Comparison of ENCODE assay signal across 16 mouse cellular contexts in genomic region chr10:36317911-36318310, GRCm38 (mm10).
"Had no signal": no experiment of that assay in that cellular context is flagged by ENCODE, and none has a peak within 500 bp of the region (broad histone marks: within the 10 kb centered on the region; RNA-seq: fewer than 3 reads in every experiment).

No protein-coding gene starts in this region.

- H3K27me3 ChIP-seq: neural tube, embryonic 12.5 days; neural tube, embryonic 13.5 days; stomach, embryonic 15.5 days had no signal

- H3K9me3 ChIP-seq: neural tube, embryonic 12.5 days; neural tube, embryonic 13.5 days; stomach, embryonic 15.5 days had no signal

- H3K27ac ChIP-seq: neural tube, embryonic 12.5 days; neural tube, embryonic 13.5 days; stomach, embryonic 15.5 days; stomach, postnatal 0 days had no signal

- DNase-seq: retina, postnatal 1 day; right cerebral cortex, adult 18-20 months; right cerebral cortex, postnatal 14 days; right cerebral cortex, postnatal 25 days; right cerebral cortex, postnatal 4 days; spleen, adult 18-20 months; thymus, adult 18-20 months; thymus, adult 2 months; thymus, postnatal 14 days; thymus, postnatal 25 days; thymus, postnatal 36 days; thymus, postnatal 4 days had no signal

- H3K4me2 ChIP-seq: neural tube, embryonic 12.5 days; neural tube, embryonic 13.5 days; stomach, embryonic 15.5 days had no signal

- H3K4me3 ChIP-seq: neural tube, embryonic 12.5 days; neural tube, embryonic 13.5 days; stomach, embryonic 15.5 days had no signal

- H3K4me1 ChIP-seq: neural tube, embryonic 12.5 days; neural tube, embryonic 13.5 days; stomach, embryonic 15.5 days had no signal

- H3K36me3 ChIP-seq: neural tube, embryonic 12.5 days; neural tube, embryonic 13.5 days; stomach, embryonic 15.5 days had no signal

- H3K9ac ChIP-seq: neural tube, embryonic 12.5 days; neural tube, embryonic 13.5 days; stomach, embryonic 15.5 days had no signal
